Mouse (Mus musculus) T-cell, adult 2 months (primary cell): ENCODE measurements around the gene C1qtnf3.
"Not testable (repeated sequence)": the region's sequence is repeated elsewhere in the genome, so short reads cannot be mapped to it uniquely, and the experiment has no call there.

Experiments
- DNase-seq: peaks from one replicate; pipeline ENCODE4 v3.0.0; 2022; ENCODE audit warnings: low spot score

C1qtnf3 gene

DNA sequence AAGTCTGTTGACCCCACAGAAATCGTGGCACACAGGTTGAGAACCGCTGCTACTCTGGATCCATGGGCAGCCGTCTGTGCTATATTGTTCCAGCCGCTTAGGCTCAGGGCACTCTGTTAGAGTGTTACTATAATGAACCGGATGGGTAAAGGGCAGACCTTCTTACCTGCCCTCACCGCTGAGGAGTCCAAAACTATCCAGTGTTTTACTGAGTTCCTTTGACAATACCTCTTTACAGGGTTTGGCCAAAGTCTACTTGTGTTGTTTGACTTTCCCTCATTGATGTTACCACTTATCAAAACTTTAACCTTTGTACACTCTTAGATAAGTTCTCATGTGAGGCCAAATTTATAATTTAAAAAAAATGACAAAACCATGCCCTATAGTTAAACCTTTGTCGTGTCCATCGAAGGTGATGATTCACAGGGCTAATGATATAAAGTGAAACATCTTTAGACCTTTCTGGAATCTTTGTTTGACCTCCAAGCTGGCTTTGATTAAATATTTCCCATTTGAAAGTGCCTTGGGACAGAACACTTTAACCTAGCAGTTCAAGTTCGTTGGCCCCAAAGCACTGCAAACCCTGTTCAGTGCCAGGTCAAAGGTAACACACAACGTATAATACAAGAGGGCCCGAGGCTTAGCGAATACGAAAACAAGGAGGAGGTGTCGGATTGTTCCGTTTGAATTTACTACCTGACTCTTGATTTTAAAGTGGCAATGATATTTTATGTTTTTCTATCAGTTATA lies 7.3 kb downstream of the C1qtnf3 start:
- DNase-seq = no peak

DNA sequence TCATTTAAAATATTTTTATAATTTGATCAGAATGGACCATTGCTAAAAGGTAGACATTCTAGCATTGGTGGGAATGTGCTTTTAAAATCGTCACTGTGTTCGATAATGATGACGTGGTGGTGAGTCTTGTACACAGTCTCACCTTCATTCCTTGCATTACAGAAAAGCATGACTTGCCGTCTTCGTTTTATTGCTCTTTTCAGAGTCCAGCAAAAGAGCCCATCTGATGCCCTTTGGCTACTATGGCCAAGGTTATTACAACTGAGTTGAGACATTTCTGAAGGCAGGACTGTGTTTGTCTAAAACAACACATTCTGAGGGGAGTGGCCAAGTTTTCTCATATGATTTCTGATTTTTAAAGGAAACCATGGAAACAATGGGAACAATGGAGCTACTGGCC lies 8.1 kb downstream of the C1qtnf3 start:
- no peak for DNase-seq

DNA sequence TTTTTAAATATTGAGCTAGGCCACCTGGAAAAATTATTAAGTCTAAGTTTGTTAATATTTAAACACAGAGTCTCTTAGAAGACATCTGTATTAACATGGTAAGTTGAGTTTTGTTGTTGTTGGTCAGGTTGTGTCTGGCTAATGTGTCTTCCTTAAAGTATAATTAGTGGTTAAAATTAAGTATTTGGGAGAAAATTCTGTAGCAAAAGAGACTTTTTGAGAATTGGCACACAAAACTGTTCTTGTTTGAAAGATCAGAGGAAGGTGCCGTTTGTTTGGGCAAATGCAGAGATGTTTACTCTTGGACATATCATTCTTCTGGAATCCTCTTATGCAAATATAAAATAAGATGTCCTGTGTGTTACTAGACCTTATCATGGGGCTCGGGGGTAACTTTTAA lies 10.5 kb downstream of the C1qtnf3 start:
- DNase-seq = no peak

DNA sequence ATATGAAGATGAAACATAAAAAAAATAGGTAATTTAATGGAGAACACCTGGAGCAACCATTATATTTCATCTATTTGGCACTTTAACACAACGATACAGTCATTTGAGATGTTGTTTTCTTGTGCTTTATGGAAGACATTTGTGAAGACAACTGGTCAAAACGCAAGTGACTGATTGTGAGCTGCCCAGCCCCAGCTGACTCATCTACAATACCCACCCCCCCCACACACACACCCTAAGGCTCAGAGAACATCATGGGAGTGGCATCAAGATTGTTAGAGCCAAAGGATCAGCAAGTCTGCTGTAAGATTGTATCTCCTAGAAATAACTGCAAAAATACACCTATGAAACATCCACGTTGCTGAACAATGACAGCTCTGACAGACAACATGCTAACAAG lies 17.3 kb downstream of the C1qtnf3 start:
- no peak for DNase-seq

DNA sequence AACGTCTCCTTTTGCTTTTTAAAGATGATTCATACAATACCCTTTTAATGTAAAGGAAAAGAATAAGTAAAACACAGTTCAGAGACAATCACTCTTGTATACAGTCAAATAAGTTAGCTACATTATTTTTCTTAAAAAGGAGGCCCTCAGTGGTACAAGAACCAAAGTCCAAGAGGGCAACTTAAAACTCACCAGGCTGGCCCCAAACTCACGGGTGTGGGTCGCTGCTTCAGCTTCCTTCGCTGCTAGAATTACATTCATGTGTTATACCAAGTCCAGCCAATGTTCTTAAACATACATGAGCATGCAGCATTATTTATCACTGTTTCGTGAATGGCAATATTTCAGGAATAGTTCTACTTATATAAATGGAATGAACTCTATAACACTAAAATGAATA lies 18.6 kb downstream of the C1qtnf3 start:
- no peak for DNase-seq

DNA sequence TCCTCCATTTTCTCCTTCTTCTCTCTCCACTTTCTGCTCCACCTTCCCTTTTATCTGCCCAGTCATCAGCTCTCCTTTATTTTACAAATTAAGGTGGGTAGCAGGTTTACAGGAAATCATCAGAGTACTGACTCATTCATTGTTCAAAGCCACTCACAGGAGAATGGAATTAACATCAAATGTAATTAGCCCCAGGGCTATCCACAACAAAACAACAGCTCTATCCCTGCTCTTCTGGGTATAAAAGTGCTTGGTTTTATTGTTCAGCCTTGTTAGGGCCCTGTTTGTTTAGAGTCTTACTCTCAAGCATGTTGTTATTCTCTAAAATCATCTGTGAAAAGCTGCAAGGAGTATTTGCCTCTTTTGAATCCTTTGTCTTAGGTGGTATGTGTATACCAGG lies 25.0 kb downstream of the C1qtnf3 start:
- DNase-seq = no peak

DNA sequence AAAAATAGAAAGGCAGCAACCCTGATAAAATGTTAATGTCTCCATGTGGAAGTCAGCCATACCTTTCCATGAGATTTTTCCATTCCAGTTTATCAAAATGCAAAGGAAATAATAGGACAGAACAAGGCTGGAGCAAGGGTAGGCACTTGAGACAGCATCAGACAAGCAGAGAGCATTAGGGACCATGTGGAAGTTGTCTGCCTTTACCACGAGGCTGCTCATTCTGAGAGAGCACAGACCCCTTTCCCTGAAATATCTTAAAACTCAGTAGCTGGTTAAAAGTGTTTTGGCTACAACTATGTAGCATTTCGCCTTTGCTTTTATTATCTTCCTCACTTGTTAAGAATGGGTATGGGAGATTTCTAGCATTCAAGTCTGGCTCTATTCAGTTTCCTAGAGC lies 28.6 kb downstream of the C1qtnf3 start:
- DNase-seq = no peak

DNA sequence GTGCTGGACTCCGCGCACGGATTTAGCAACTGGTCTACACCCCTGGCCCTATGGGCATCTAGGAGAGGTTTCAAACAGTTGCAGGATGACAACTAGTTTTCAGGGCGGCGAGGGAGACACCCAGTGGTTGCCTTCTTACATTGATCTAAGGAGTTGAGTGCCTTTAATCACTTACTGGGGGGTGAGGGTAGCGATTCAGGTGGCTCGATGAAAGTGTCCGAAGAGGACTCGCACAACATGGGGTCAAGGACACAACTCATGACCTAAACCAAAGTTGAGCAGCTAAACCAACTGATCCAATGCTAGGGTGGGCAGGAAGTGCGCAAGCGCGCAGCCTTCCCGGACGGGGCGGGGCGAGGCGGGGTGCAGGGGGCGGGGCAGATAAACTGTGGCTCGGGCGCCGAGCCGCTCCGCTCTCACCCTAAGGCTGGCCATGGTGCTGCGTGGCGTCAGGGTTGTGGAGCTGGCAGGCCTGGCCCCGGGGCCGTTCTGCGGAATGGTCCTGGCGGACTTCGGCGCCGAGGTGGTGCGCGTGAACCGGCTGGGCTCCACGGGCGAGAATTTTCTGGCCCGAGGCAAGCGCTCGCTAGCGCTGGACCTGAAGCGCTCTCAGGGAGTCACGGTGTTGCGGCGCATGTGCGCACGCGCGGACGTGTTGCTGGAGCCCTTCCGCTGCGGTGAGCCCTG lies 29.4 kb downstream of the C1qtnf3 start, which contains the start of gene Amacr:
Gene Amacr, plus strand, starts transcription at position 380 of the 687 bp plus-strand sequence.
- DNase-seq = peak; percentile 78

DNA sequence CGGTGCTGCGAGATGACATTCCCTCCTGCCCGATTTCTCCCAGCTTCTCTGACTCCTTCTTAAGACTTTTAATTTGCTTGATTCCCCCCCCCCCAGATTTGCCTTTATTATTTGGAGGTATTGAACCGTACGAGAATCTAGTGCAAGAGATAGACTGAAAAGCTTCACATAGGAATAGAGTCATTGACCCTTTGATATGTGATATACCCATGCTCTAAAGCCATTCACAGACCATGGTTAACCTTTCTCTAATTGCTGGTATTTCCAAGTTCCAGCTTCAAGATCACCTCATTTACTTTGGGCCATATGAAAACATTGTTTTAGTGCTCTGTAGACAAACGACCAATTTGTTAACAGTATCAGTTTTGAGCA lies 29.9 kb downstream of the C1qtnf3 start:
- no peak for DNase-seq

DNA sequence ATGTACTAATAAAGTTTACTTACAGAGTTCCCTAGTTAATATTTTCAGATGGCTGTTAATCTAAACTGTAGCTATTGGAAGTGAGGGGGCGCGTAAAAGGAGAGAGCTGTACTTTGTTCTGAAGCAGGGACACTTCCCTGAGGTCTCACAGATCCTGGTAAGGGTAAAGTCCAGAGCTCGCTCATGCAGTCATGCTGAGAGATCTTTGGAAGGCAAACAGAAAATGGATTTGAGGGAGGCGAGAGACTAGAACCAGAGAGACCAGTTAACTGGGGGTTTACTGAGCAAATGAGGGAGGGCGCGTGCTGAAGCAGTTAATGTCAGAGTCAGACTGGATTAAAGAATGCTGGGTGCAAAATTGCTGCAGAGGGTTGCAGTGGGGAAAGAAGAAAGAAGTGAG lies 33.6 kb downstream of the C1qtnf3 start:
- no peak for DNase-seq

DNA sequence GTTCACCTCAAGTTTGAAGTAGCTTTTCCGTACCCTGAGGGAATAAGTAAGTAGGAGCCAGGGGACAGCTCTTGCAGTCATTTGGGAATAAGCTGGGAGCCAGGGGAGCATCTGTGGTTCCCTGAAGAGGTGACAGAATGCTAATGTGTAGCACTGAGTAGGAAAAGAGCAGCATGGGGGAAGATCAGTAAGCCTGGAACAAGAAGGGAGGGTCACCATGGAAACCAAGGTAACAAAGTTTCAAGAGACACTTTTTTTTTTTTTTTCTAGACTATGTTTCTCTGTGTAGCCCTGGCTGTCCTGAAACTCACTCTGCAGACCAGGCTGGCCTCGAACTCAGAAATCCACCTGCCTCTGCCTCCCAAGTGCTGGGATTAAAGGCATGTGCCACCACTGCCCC lies 34.3 kb downstream of the C1qtnf3 start:
- DNase-seq = not testable (repeated sequence)

DNA sequence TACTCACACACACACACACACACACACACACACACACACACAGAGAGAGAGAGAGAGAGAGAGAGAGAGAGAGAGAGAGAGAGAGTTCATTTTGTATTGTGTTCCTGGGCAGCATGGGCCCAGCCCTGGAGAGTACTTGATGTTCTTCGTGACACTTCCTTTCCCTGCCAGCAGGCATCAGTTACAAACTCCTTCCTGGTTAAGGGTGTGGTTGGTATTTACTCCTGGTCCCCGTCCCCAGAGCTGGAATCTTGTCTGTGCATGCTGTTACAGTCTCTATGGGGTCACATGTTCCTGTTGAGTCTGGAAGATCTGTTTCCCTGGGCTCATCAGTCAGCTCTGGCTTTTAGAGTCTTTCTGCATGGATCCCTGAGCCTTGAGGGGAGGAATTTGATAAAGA lies 38.3 kb downstream of the C1qtnf3 start:
- DNase-seq = no peak

DNA sequence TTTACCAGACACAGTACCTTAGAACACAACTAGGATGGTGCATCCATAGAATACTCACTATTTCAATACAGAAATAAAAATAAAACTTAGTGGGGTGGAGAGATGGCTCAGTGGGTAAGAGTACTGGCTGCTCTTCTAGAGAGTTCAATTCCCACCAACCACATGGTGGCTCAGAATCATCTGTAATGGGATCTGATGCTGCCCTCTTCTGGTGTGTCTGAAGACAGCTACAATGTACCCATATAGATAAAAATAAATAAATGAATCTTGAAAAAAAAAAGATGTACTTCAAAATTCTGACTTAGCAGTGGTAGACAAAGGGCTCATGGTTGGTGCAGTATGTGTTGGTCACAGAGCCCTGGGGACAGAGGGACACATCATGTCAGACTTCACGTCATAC lies 39.4 kb downstream of the C1qtnf3 start:
- DNase-seq = no peak

DNA sequence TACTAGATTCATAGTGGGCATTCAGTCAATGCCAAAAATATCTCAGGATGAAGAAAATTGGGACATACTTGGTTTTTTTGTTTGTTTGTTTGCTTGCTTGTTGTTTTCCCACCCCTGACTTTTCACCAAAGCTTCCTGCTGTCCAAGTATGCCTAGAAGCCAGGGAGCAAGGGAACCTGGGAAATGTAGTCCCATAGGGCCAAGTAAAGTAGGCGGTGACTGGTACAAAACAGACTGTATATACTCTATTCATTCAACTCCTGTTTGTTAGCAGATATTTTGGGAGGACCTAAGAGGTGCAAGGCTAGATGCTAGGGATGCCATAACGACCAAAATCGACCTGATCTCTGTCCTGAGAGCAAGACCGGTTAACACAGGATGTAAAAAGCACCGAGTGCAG lies 47.7 kb downstream of the C1qtnf3 start:
- DNase-seq = no peak

DNA sequence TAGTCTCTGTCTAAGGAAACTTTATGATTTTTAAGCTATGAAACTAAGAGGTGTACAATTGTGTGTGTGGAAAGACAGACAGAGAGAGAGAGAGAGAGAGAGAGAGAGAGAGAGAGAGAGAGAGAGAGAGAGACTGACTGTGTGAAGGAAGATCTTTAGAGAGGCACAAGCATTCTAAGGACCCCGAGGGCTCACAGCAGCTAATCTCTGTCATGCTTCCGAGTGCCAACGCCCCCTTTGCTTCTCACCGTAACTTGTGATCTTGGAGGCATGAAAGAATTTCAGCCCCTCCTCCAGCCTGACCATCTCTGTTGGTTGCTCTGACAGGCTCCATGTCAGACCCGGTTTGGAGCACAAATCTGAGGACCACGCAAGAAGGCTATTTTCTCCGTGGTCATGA lies 48.3 kb downstream of the C1qtnf3 start, which contains the start of gene Slc45a2:
Gene Slc45a2, plus strand, starts transcription at position 301 of the 400 bp plus-strand sequence.
- no peak for DNase-seq

DNA sequence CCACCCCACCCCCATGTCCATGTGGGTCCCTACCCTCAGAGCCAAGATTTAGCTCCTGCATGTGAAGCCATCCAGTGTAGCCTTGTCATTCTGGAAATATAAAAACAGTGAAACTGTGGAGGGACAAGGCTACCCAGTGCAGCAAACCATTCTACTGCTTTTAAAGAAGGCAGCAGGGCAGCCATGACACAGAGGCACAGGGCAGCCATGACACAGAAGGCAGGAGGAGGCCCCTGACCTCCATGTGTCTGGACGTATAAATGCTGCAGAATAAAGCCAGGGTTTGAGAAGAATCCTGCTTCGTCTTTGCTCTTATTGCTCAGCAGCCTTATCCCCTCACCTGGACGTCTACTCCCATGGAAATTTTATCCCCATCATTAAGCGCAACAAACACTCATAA lies 51.7 kb downstream of the C1qtnf3 start:
- DNase-seq = no peak

DNA sequence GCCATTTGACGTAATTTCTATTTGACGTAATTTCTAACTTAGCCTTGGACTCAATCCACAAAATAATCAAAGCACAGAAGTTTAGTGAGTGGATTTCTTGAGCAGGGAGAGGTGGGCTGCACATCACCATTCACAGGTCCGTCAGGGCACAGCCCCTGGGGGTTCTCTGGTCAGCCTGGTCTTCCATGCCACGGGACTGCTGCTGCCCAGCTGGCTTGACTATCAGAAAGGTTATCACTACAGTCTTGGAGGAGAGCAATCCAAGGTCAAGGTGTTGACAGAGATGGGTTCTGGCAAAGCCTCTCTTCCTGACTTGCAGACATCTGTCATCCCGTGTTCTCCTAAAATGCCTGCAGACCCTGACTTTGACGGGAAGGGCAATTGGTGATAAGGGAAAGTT lies 52.5 kb downstream of the C1qtnf3 start:
- DNase-seq = no peak

DNA sequence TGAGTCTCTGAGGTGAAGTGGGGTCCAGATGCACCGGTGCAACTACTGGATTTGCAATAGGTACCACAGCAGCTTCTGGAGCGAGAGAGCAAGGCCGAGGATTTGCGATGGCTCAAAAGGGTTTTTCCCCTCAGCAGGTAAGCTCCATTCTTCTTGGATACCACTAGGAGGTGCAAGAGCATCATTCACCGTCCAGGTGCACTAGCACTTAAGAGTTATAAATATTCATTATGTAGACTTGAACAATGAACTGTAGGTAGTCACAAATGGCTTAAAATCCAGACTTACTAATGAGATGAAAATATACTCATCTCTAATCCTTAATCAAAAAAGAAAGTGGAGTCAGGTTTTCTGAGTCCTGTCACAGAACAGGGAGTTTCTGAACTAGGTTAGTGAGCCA lies 56.6 kb downstream of the C1qtnf3 start:
- DNase-seq = no peak

DNA sequence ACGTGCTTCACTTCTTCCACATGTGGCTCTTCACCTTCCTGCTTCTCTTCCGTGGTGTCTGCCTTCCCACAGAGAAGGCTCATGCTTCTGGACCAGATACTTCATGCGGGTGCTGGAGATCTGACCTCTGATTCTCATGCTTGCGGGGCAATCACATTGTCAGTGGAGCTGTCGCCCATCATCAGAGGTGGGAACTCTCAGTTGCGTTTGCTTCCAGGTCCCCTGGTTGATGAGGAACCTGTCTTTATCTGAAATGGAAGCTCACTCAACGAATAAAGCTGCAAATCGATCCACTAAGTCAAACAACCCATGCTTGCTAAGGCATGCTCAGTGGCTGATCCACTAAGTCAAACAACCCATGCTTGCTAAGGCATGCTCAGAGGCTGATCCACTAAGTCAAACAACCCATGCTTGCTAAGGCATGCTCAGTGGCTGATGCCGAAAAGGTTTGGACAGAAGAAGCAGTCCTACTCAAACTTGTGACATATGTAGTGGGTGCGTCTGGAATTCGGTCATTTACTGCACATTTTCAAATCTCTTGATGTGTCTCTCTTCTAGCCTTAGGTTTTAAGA lies 58.9 kb downstream of the C1qtnf3 start:
- DNase-seq = no peak

DNA sequence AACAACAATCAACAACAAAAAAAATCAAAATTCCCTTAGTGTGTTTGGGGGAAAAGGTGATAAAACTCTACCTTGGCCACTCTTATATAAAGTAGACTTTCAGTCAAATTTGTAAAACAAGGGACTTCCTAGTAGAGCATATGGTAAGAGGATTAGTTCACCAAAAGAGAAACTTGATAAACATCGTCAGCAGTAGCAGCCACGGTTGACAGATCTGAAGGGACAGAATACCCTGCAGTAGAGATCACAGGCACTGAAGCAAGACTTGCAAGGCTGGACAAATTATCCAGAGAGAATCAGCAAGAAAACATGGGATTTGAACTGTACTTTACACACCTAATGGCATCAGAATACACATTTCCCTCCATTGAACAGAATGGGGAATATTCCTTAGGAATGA lies 62.8 kb downstream of the C1qtnf3 start:
- no peak for DNase-seq

DNA sequence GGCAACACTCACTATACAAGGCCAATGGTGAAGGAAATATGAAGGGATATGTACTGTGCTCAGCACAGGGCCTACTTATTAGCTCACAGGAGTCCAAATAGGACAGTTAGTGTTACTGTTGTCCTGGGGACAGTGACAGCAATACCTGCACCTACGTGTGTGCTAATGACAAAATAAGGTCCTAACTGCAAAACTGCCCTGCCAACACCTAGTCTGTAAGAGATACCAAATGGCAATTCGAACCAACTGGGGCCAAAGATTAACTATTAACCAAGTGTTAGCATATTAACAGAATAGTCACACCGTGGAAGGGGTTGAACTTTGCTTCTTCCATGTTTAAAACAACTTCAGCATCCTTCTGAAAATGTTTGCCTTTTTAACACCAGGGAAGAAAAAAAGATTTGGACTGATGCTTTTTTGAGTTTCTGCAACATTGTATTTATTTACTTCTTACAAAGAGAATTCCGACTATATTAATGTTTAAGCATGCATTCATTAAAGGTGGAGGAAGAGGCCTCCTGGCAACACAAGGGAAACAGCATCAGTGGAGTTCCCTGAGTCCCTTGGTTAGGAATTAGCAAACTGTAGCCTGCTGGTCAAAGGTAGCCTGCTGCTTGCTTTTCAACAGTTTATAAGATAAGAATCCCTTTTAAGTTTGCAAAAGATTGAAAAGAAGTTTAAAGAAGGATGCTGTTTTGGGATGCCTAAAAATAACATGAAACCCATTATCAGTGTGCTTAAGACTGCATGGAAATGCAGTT lies 74.8 kb downstream of the C1qtnf3 start:
- DNase-seq = no peak
